8 mouse cellular contexts compared by ENCODE assay signal in the genomic region with DNA sequence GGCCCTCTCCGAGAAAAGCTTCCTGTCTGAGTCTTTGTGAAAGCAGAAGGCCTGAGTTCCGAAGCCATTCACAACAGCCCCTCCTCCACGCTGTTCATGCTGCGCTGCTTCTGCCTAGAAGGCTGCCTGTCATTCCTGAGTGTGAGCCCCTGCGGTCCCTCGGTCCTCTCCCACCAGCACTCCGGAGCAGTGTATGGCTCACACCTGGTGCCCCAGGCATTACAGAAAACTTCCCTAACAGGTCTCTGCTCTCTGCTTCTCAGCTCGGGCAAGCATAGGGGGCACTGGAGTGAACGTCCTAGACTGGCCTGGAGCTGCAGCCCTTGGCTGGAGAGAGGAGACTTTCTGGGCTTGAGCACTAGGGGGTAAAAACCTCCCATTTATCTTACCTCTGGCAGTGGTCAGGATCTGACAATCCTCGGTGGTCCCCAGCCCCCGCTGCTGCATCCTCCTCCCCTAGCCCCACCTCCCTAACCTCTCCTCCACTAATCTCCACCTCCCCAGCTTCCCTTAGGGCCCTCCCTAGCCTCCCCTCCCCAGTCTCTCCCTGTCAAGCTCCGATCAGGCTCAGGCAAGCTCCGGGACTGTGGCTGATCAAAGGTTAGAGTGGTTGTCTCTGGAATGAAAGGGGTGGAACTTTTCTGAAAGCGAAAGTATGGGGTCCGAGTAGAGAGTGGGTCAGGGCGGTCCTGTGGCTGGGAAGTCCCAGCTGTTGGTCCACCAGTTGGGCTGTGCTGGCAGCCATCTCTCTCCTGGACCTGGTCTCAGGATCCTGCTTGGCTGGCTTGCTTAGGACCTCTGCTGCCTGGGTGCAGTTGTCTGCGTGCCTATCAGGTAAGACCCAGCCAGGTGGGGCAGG. TPM values are rescaled to one million over a fixed set of nuclear protein-coding genes. Genes with fewer than 3 reads are reported as not detected.
DNase-seq lines count a peak whose midpoint lies in the region; ATAC-seq and TF ChIP-seq lines count a peak whose summit lies in the region.

A gene (plus strand): TSS at position 97 of the 859 bp plus-strand sequence.

- intact Hi-C loops in heart, postnatal 10 days (cut with DNase I) = loop anchor here (5.0 kb wide), 1 partner anchor 80 kb away; no protein-coding TSS in a partner anchor

- H3K27me3 ChIP-seq in ES-Bruce4 (ENCODE audit: control insufficient read depth, insufficient read depth, low read length, poor library complexity, severe bottlenecking) = no peaks in the 10 kb centered on the region
- H3K27me3 ChIP-seq in limb, embryonic 11.5 days (ENCODE audit: control insufficient read depth, insufficient read depth, low read length) = peaks cover 10% of the 10 kb centered on the region
- peaks cover 16% of the 10 kb centered on the region for H3K27me3 ChIP-seq in midbrain, embryonic 16.5 days (ENCODE audit: control insufficient read depth, insufficient read depth, low read depth, low read length)

- TF ChIP-seq EP300 in ES-Bruce4 (IDR thresholded peaks at IDR 0.05; ENCODE audit: insufficient read depth, low read depth, low read length) = no peak

- peak within 1 kb of the TSS; percentile 51 for H3K4me2 ChIP-seq in limb, embryonic 11.5 days (ENCODE audit: low read depth, severe bottlenecking)
- H3K4me2 ChIP-seq in midbrain, embryonic 16.5 days (ENCODE audit: low read length) = peak within 1 kb of the TSS; percentile 46

- no peak within 1 kb of the TSS for H3K27ac ChIP-seq in ES-Bruce4 (ENCODE audit: insufficient read depth, low read length)
- H3K27ac ChIP-seq in brown adipose tissue, adult 24 weeks (replicated peaks; ENCODE audit: low read depth, low read length) = no peak within 1 kb of the TSS
- H3K27ac ChIP-seq in limb, embryonic 11.5 days (replicated peaks; ENCODE audit: low read depth, low read length) = no peak within 1 kb of the TSS
- H3K27ac ChIP-seq in midbrain, embryonic 16.5 days (ENCODE audit: low read length) = no peak within 1 kb of the TSS

- no peaks in the 10 kb centered on the region for H3K9me3 ChIP-seq in ES-Bruce4 (replicated peaks; ENCODE audit: control insufficient read depth, insufficient read depth, low read length, poor library complexity, severe bottlenecking)
- no peaks in the 10 kb centered on the region for H3K9me3 ChIP-seq in limb, embryonic 11.5 days (ENCODE audit: control insufficient read depth, low read length)
- H3K9me3 ChIP-seq in midbrain, embryonic 16.5 days (replicated peaks; ENCODE audit: control insufficient read depth, low read length, poor library complexity, severe bottlenecking) = no peaks in the 10 kb centered on the region

- no peak for TF ChIP-seq POLR2A in ES-Bruce4 (IDR thresholded peaks at IDR 0.05; ENCODE audit: insufficient read depth, low read length)

- H3K9ac ChIP-seq in ES-Bruce4 (ENCODE audit: low read depth, poor library complexity, severe bottlenecking) = no peak within 1 kb of the TSS
- H3K9ac ChIP-seq in limb, embryonic 11.5 days (ENCODE audit: low read length) = peak within 1 kb of the TSS; percentile 3; the same call in 1 of the 2 replicates
- H3K9ac ChIP-seq in midbrain, embryonic 16.5 days (ENCODE audit: low read depth, low read length) = 0 out of 2 replicates have a peak within 1 kb of the TSS, but pooled peaks have one; percentile 20

- 3% methylated on average over 17 of the region's 17 CpGs for WGBS in limb, embryonic 11.5 days
- WGBS in midbrain, embryonic 16.5 days = 3% methylated on average over 17 of the region's 17 CpGs

- no peaks in the 10 kb centered on the region for H3K36me3 ChIP-seq in ES-Bruce4 (ENCODE audit: control insufficient read depth, insufficient read depth, low read length, poor library complexity, severe bottlenecking)
- no peaks in the 10 kb centered on the region for H3K36me3 ChIP-seq in limb, embryonic 11.5 days (ENCODE audit: control insufficient read depth, insufficient read depth, low read length)
- H3K36me3 ChIP-seq in midbrain, embryonic 16.5 days (ENCODE audit: control insufficient read depth, insufficient read depth, low read length) = no peaks in the 10 kb centered on the region

- peak; percentile 45; the same call in 1 of the 2 replicates for ATAC-seq in limb, embryonic 11.5 days (ENCODE audit: insufficient number of reproducible peaks, low FRiP score, low TSS enrichment, low read depth)
- no peak for ATAC-seq in midbrain, embryonic 16.5 days
- no peak for ATAC-seq in megakaryocyte-erythroid progenitor cell, adult 5-6 weeks (replicated peaks; ENCODE audit: low FRiP score, low TSS enrichment, poor library complexity, severe bottlenecking)

- peak within 1 kb of the TSS; percentile 38 for H3K4me3 ChIP-seq in ES-Bruce4 (ENCODE audit: low read depth, low read length)
- H3K4me3 ChIP-seq in brown adipose tissue, adult 24 weeks (ENCODE audit: insufficient read depth, low read depth, low read length) = peak within 1 kb of the TSS; percentile 44
- 0 out of 2 replicates have a peak within 1 kb of the TSS, but pooled peaks have one; percentile 12 for H3K4me3 ChIP-seq in limb, embryonic 11.5 days (ENCODE audit: low read depth, low read length)
- no peak within 1 kb of the TSS; the same call in 1 of the 2 replicates for H3K4me3 ChIP-seq in midbrain, embryonic 16.5 days (ENCODE audit: low read depth, low read length)

- H3K4me1 ChIP-seq in ES-Bruce4 (ENCODE audit: control insufficient read depth, insufficient read depth, low read length) = no peaks in the 10 kb centered on the region
- H3K4me1 ChIP-seq in brown adipose tissue, adult 24 weeks (ENCODE audit: control insufficient read depth, insufficient read depth, insufficient read length, low read length) = no peaks in the 10 kb centered on the region
- peaks cover 17% of the 10 kb centered on the region for H3K4me1 ChIP-seq in limb, embryonic 11.5 days (ENCODE audit: control insufficient read depth, insufficient read depth, low read length)
- peaks cover 15% of the 10 kb centered on the region for H3K4me1 ChIP-seq in midbrain, embryonic 16.5 days (ENCODE audit: control insufficient read depth, insufficient read depth, low read length)

- no peak for TF ChIP-seq CTCF in ES-Bruce4 (IDR thresholded peaks at IDR 0.05; ENCODE audit: low read depth, low read length)

- peak; percentile 58 to 68 for DNase-seq in heart, postnatal 10 days
- DNase-seq in limb, embryonic 11.5 days (ENCODE audit: low spot score) = peak; percentile 55
- DNase-seq in layer of hippocampus, adult 11-12 months (ENCODE audit: low spot score) = no peak
- DNase-seq in urinary bladder, adult 2 months (ENCODE audit: low spot score) = no peak

RNA-seq across cellular contexts. Expression of the gene that starts here (rescaled TPM):
- 4.2 and 6.1 TPM in 2 replicates for polyA plus RNA-seq in ES-Bruce4 (2011; ENCODE audit: insufficient read depth, insufficient read length, low read depth, missing spikeins)
- not detected in 2 replicates for polyA plus RNA-seq in brown adipose tissue, adult 24 weeks (2012; ENCODE audit: insufficient read depth, insufficient read length, missing spikeins)
- 1 to 10 TPM; 5.3 to 8.3 TPM for total RNA-seq in heart, postnatal 10 days (2021)
- polyA plus RNA-seq in limb, embryonic 11.5 days (2014; fragmentation: Nextera tagmentation; extraction: Ambion mirVana) = 4.1 TPM in 2 replicates
- 2.0 and 2.1 TPM in 2 replicates for polyA plus RNA-seq in midbrain, embryonic 16.5 days (2015; fragmentation: Nextera tagmentation; extraction: Ambion mirVana)
- 0.27 TPM in 1 of 2 replicates, not detected in the other for total RNA-seq in megakaryocyte-erythroid progenitor cell, adult 5-6 weeks (2014; fragmentation: Nextera tagmentation)
- not detected in 2 replicates for total RNA-seq in megakaryocyte-erythroid progenitor cell, adult 5-6 weeks (2017)
- 7.8 and 8.4 TPM in 2 replicates for polyA plus RNA-seq in urinary bladder, adult 2 months (2012; rRNA removed)

Comparison
In these comparisons a context has a peak if more than half of its experiments do, and no peak if none do; other contexts are left out.
1. RNA of the gene that starts here (total RNA-seq): 5.3 to 8.3 TPM in heart, postnatal 10 days; 0.27 TPM in megakaryocyte-erythroid progenitor cell, adult 5-6 weeks; every median in the first group is over 4 times any median in the second.
2. DNase-seq: peak in heart, postnatal 10 days (2 of 2) and limb, embryonic 11.5 days (single experiment); none in layer of hippocampus, adult 11-12 months (single experiment) and urinary bladder, adult 2 months (single experiment).